Mouse (Mus musculus): ENCODE data around the gene Ckb. TPM values are rescaled to one million over a fixed set of nuclear protein-coding genes. Genes with fewer than 3 reads are reported as not detected.
A peak's percentile ranks its signal among the peaks of the same experiment; 100 is the strongest.
"Not testable (repeated sequence)": the region's sequence is repeated elsewhere in the genome, so short reads cannot be mapped to it uniquely, and the experiment has no call there.

Gene Ckb
- polyA plus RNA-seq, 1 experiment from 2014 or later: 1,376 TPM

DNA sequence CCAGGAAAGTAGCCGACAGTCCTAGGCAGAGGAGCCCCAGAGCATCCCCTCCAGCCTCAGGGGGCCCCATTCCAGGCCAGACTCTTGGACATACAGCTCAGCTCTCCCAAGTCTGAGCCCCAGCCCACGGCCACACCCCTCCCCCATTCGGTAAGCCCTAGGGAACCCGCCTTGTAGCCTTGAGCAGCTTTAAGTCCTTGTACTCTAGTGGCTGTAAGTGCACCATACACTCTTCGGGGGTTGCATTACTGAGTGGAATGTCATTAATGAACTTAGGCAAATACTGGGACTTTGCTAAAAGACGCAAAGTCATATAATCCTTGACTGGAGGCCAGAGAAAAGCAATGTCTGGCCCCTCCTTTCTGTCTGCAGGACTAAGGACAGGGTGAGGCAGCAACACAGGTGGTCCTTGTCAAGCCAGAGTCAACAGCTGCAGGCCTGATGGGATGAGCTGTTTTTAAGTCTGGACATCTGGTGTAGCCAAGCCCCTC is 7.9 kb downstream of the Ckb start:
- Histone ChIP-seq H3K4me1 (peaks cover 11% of the 10 kb centered on the region), H3K36me3 (replicated peaks) (no peaks in the 10 kb centered on the region)
- ATAC-seq (replicated peaks): no peak

DNA sequence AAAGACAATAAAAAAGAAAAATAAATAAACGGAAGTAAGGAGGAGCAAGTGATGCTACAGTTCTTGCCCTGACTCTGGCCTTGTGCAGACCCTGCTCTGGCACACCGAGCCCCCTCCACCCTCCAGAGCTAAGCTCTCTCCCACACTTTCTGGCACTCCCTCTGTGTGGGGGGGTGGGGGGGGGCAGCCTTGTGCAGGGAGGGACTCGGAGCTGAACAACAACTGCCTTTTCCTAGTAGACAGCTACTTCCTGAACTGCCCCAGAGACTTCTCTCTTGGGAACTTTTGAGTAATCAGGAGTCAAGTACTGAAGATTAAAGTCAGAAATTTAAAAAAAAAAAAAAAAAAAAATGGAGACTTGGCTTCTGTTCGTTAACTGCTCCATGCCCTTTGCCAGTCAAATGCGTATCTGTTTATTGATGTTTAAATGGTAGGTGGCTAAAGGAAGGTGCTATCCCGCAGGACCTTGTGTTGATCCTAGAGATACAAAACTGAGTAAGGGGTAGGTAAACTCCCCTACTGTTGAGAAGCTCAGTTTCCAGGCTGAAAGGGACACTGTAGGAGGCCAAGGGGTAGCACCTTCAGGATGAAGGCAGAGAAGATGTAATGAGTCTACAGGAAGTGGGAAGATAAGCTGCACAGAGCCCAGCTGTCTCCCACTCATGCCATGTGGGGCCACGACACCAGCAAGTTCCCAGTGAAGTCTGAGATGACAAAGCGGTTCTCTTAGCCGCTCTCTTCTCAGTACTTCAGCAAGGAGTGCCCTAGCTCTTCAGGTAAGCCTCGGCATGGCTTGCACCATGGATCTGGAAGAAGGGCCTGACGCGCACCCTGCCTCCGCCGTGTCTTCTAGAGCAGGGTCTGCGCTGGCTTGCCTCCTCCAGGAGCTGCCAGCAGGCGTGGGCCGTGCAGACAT is 8.7 kb downstream of the Ckb start:
- ATAC-seq (replicated peaks): no peak
- H3K27ac ChIP-seq: no peak overlapping the region

More for the DNA sequence above, 7.9 kb downstream of the Ckb start:
- Histone ChIP-seq H3K4me3 (no peak overlapping the region), H3K4me2 (no peak overlapping the region), H3K27me3 (replicated peaks) (no peaks in the 10 kb centered on the region), H3K9me3 (no peaks in the 10 kb centered on the region), H3K9ac (no peak overlapping the region), H3K27ac (no peak overlapping the region)
- 28% methylated on average over 6 of the region's 6 CpGs for WGBS

DNA sequence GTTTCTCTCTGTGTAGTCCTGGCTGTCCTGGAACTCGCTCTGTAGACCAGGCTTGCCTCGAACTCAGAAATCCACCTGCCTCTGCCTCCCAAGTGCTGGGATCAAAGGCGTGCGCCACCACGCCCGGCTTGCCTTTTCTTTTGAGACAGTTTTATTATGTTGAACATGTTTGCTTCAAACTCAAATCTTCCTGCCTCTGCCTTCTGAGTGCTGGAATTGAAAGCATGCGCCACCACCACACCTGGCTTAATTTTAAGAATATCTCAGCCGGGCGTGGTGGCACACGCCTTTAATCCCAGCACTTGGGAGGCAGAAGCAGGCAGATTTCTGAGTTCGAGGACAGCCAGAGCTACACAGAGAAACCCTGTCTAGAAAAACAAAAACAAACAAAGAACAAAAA is 10.6 kb downstream of the Ckb start:
- not testable (repeated sequence) for ATAC-seq (replicated peaks); H3K36me3 ChIP-seq (replicated peaks); H3K9ac ChIP-seq; H3K4me3 ChIP-seq; H3K4me1 ChIP-seq; H3K27ac ChIP-seq; H3K9me3 ChIP-seq; H3K27me3 ChIP-seq (replicated peaks); H3K4me2 ChIP-seq
- 98% methylated on average over 11 of the region's 11 CpGs for WGBS

More for the DNA sequence above, 8.7 kb downstream of the Ckb start:
- Histone ChIP-seq H3K36me3 (replicated peaks) (no peaks in the 10 kb centered on the region), H3K4me1 (peaks cover 4% of the 10 kb centered on the region), H3K4me3 (no peak overlapping the region), H3K9ac (no peak overlapping the region), H3K27me3 (replicated peaks) (no peaks in the 10 kb centered on the region), H3K9me3 (no peaks in the 10 kb centered on the region), H3K4me2 (no peak overlapping the region)
- 74% methylated on average over 17 of the region's 17 CpGs for WGBS

DNA sequence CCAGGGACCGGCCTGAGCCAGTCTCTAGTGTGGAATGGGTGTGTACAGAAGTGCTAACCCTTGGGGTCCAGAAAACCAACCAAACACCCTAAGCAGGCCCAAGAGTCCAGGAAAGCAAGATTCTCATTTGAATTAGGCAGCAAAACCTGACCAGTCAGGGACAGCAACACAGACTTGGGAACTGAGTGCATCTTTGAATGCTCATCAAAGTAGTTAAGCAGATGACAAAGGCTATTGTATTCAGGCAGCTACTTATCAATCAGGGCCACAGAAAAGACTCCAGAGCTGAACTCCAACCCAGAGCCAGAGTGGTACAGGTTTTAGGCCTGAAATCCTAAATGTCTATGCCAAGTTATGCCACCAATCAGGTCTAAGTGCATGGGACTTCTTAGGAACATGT is 11.5 kb downstream of the Ckb start:
- no peaks in the 10 kb centered on the region for H3K4me1 ChIP-seq
- no peak overlapping the region for H3K27ac ChIP-seq
- no peaks in the 10 kb centered on the region for H3K9me3 ChIP-seq
- H3K4me3 ChIP-seq: no peak overlapping the region
- no peaks in the 10 kb centered on the region for H3K27me3 ChIP-seq (replicated peaks)
- no peak for ATAC-seq (replicated peaks)
- H3K9ac ChIP-seq: no peak overlapping the region
- WGBS: 90% methylated on average over 1 of the region's 1 CpGs
- H3K4me2 ChIP-seq: no peak overlapping the region
- peaks cover 12% of the 10 kb centered on the region; the same call in 1 of the 2 replicates for H3K36me3 ChIP-seq (replicated peaks)

DNA sequence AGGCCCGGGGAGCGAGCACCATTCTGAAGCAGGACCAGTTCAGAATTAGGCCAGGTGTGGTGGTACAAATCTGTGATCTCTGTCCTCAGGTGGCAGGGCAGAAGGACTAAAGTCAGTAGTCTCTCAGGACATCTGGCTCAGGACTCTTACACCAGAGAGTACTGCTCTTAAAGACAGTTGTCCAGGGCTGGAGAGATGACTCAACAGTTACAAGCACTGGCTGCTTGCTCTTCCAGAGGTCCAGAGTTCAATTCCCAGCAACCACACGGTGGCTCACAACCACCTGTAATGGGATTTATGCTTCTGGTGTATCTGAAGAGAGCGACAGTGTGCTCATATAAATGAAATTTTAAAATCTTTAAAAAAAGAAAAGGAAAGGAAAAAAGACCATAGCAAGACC is 12.8 kb downstream of the Ckb start:
- WGBS: 96% methylated on average over 4 of the region's 4 CpGs
- no peak for ATAC-seq (replicated peaks)
- Histone ChIP-seq H3K9me3 (no peaks in the 10 kb centered on the region), H3K27ac (no peak overlapping the region), H3K4me1 (no peaks in the 10 kb centered on the region), H3K36me3 (replicated peaks) (peaks cover 18% of the 10 kb centered on the region), H3K27me3 (replicated peaks) (no peaks in the 10 kb centered on the region), H3K4me2 (no peak overlapping the region), H3K9ac (no peak overlapping the region), H3K4me3 (no peak overlapping the region)

DNA sequence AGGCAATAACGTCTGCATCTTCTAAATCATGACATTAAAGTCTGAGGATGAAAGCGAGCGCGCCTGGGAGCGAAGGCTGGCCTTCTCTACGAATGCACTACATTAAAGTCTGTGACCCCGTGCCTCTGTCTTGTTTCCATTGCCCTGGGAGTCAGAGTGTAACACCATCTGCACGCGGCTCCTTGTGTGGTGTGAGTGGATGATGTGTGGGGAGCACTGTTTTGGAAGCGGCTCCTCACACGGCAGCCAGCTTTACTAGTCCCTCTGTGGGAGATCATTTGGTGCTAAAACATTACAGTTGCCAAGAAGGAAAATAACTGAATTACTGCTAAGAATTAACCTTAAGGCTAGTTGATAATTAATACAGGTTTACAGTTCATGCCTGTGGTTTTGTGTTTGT is 16.4 kb downstream of the Ckb start:
- no peaks in the 10 kb centered on the region for H3K4me1 ChIP-seq
- no peak for ATAC-seq (replicated peaks)
- 94% methylated on average over 11 of the region's 11 CpGs for WGBS
- peaks cover 18% of the 10 kb centered on the region for H3K36me3 ChIP-seq (replicated peaks)
- no peak overlapping the region for H3K4me2 ChIP-seq
- no peaks in the 10 kb centered on the region for H3K27me3 ChIP-seq (replicated peaks)
- no peak overlapping the region for H3K27ac ChIP-seq
- no peaks in the 10 kb centered on the region for H3K9me3 ChIP-seq
- no peak overlapping the region for H3K9ac ChIP-seq
- H3K4me3 ChIP-seq: no peak overlapping the region

DNA sequence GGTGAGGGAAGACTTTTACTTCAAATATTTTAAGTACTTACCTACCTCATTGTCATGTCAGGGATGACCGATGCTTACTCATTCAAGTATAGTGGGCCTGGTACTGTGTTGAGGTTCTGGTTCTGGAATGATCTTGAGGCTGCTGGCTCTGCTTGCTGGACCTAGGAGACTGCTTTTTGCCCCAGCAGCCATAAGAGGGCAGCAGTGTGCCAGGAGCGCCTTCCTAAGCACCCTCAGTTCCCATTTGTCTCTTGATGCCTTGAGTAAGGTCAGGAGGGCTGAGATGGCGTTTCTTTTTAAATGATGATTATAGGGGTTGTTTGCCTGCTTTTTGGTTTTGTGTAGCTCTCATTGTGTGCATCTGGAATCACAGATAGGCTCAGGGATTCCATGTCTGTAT is 18.7 kb downstream of the Ckb start:
- Histone ChIP-seq H3K9ac (no peak overlapping the region), H3K4me1 (no peaks in the 10 kb centered on the region), H3K27ac (no peak overlapping the region), H3K27me3 (replicated peaks) (no peaks in the 10 kb centered on the region), H3K36me3 (replicated peaks) (peaks cover 24% of the 10 kb centered on the region), H3K4me2 (no peak overlapping the region), H3K9me3 (no peaks in the 10 kb centered on the region), H3K4me3 (no peak overlapping the region)
- 27% methylated on average over 3 of the region's 3 CpGs for WGBS
- 0 out of 2 replicates have a peak, but pooled peaks have one; percentile 39 for ATAC-seq (replicated peaks)

DNA sequence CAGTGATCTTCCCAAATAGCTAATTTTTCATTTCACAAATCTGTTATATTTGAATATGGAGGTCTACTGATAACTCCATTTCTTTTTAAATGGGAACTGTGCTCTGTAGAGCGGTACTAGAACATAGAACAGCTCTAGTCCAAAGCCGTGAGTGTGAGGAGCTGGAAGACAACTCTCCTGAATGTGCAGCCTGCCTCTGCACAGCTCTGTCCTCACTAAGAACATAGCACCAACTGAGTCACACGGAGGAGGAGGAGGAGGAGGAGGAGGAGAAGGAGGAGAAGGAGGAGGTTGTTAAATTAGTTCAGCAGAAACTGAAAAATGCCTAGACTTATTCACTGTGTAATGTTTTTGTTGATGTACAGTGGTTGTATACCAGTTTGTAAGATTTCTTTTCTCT is 19.2 kb downstream of the Ckb start:
- ATAC-seq (replicated peaks): no peak
- WGBS: 81% methylated on average over 3 of the region's 3 CpGs
- no peak overlapping the region for H3K4me2 ChIP-seq
- H3K27ac ChIP-seq: no peak overlapping the region
- no peak overlapping the region for H3K9ac ChIP-seq
- H3K4me1 ChIP-seq: no peaks in the 10 kb centered on the region
- H3K4me3 ChIP-seq: no peak overlapping the region
- H3K9me3 ChIP-seq: no peaks in the 10 kb centered on the region
- no peaks in the 10 kb centered on the region for H3K27me3 ChIP-seq (replicated peaks)
- peaks cover 27% of the 10 kb centered on the region for H3K36me3 ChIP-seq (replicated peaks)

DNA sequence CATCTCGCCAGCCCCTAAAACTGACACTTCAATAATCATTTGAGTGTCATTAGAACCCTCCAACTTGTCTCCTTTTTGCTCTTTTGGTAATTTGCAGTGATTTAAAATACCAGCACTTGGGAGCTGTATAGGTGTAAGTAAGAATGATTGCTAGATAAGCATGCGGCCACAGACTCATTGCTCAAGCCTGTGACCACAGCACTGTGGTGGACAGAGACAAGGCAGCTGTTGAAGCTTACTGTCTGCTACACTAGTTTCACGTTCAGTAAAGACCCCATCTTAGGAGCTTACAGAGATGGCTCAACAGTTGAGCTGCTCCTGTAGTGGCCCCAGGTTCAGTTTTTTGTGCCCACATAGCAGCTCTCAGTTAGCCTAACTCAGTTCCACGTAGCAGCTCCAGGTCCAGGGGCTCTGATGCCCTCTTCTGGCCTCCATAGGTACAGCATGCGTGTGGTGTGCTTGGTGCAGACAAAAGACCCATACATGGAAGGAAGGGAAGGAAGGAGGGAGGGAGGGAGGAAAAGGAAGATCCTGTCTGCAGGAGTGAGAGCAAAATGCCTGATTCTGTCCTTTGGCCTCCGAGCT is 24.0 kb downstream of the Ckb start:
- Histone ChIP-seq H3K9ac (no peak overlapping the region), H3K9me3 (no peaks in the 10 kb centered on the region), H3K4me2 (no peak overlapping the region), H3K36me3 (replicated peaks) (peaks cover 44% of the 10 kb centered on the region), H3K27ac (0 out of 2 replicates have a peak overlapping the region, but pooled peaks have one; percentile 27), H3K4me1 (no peaks in the 10 kb centered on the region), H3K4me3 (no peak overlapping the region), H3K27me3 (replicated peaks) (no peaks in the 10 kb centered on the region)
- 55% methylated on average over 6 of the region's 6 CpGs for WGBS
- peak; percentile 63 for ATAC-seq (replicated peaks)

Other genes with a start within 250 kb of the Ckb start
- 0.38 and 1.3 TPM in 2 replicates for gene Tnfaip2, start 229.9 kb downstream of the Ckb start, polyA plus RNA-seq (2015; fragmentation: Nextera tagmentation; extraction: Ambion mirVana)
- 1.6 and 1.8 TPM in 2 replicates for gene Gm266, start 186.5 kb downstream of the Ckb start, polyA plus RNA-seq (2015; fragmentation: Nextera tagmentation; extraction: Ambion mirVana)
- gene Eif5, start 134.3 kb downstream of the Ckb start, polyA plus RNA-seq (2015; fragmentation: Nextera tagmentation; extraction: Ambion mirVana): 475 and 505 TPM in 2 replicates
- gene Mark3, start 97.8 kb downstream of the Ckb start, polyA plus RNA-seq (2015; fragmentation: Nextera tagmentation; extraction: Ambion mirVana): 53.1 and 55.4 TPM in 2 replicates
- gene Trmt61a, start 5.8 kb upstream of the Ckb start, polyA plus RNA-seq (2015; fragmentation: Nextera tagmentation; extraction: Ambion mirVana): 10.4 and 11.9 TPM in 2 replicates
- gene Bag5, start 40.9 kb upstream of the Ckb start, polyA plus RNA-seq (2015; fragmentation: Nextera tagmentation; extraction: Ambion mirVana): 71.7 and 73.1 TPM in 2 replicates
- 51.9 and 55.3 TPM in 2 replicates for gene Apopt1, start 40.9 kb upstream of the Ckb start, polyA plus RNA-seq (2015; fragmentation: Nextera tagmentation; extraction: Ambion mirVana)
- gene Klc1, start 86.5 kb upstream of the Ckb start, polyA plus RNA-seq (2015; fragmentation: Nextera tagmentation; extraction: Ambion mirVana): 661 and 666 TPM in 2 replicates
- gene Xrcc3, start 141.5 kb upstream of the Ckb start, polyA plus RNA-seq (2015; fragmentation: Nextera tagmentation; extraction: Ambion mirVana): 2.9 and 3.1 TPM in 2 replicates
- 32.3 and 39.5 TPM in 2 replicates for gene Zfyve21, start 141.8 kb upstream of the Ckb start, polyA plus RNA-seq (2015; fragmentation: Nextera tagmentation; extraction: Ambion mirVana)
- gene Ppp1r13b, start 235.8 kb upstream of the Ckb start, polyA plus RNA-seq (2015; fragmentation: Nextera tagmentation; extraction: Ambion mirVana): 40.4 and 41.8 TPM in 2 replicates

Measured in midbrain, embryonic 15.5 days (tissue).